ENCODE assay signal across 9 mouse cellular contexts in the genomic region with DNA sequence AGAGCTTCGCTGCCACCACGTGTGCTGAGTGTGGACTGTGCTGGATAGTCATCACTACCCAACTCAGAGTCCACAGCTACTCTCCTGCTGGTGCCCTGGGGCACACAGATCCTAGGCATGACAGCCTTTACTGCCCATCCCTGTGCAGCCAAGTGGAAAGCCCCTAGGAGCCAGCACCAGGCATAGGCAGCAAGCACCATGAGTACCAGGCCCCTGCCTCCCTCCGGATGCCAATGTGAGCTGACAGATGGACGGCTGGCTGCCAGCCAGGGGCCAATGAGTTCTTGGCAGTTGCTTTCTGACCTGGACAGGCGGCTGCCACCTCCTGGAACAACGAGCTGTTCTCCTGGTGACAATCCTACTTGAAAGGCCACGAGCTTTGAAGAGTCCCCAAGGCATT.
A peak's percentile ranks its signal among the peaks of the same experiment; 100 is the strongest.
DNase-seq lines count a peak whose midpoint lies in the region; ATAC-seq and TF ChIP-seq lines count a peak whose summit lies in the region.
"Had no signal": no experiment of that assay in that cellular context is flagged by ENCODE, and none has a peak within 500 bp of the region (broad histone marks: within the 10 kb centered on the region; RNA-seq: fewer than 3 reads in every experiment).

No protein-coding gene starts in this region.

- no peak overlapping the region for H3K4me2 ChIP-seq in lung, embryonic 14.5 days
- H3K4me2 ChIP-seq in heart, postnatal 0 days (ENCODE audit: low read depth, low read length), result no peak overlapping the region
- H3K4me2 ChIP-seq: midbrain, embryonic 12.5 days; stomach, embryonic 15.5 days had no signal

- no peak for ATAC-seq in lung, embryonic 14.5 days (ENCODE audit: insufficient read depth)
- peak; percentile 63; the same call in 1 of the 2 replicates for ATAC-seq in heart, postnatal 0 days (ENCODE audit: insufficient read depth, low read depth)
- ATAC-seq in CD4-positive, CD25-positive, alpha-beta regulatory T cell, adult 4 months, result no peak

- no peak for TF ChIP-seq EP300 in heart, postnatal 0 days (IDR thresholded peaks at IDR 0.05; ENCODE audit: low read depth)

- no peaks in the 10 kb centered on the region for H3K27me3 ChIP-seq in lung, embryonic 14.5 days (ENCODE audit: insufficient read depth, low read length)
- no peaks in the 10 kb centered on the region for H3K27me3 ChIP-seq in heart, postnatal 0 days (ENCODE audit: control insufficient read depth, insufficient read depth, low read length)
- H3K27me3 ChIP-seq: midbrain, embryonic 12.5 days; stomach, embryonic 15.5 days had no signal

- H3K4me1 ChIP-seq in lung, embryonic 14.5 days (ENCODE audit: insufficient read depth), result no peaks in the 10 kb centered on the region
- no peaks in the 10 kb centered on the region for H3K4me1 ChIP-seq in heart, postnatal 0 days (ENCODE audit: control insufficient read depth, insufficient read depth)
- H3K4me1 ChIP-seq: stomach, embryonic 15.5 days had no signal

- 55% methylated on average over 7 of the region's 7 CpGs for WGBS in lung, embryonic 14.5 days
- 47% methylated on average over 7 of the region's 7 CpGs for WGBS in heart, postnatal 0 days

- no peak overlapping the region for H3K4me3 ChIP-seq in lung, embryonic 14.5 days (ENCODE audit: low read depth, low read length)
- no peak overlapping the region for H3K4me3 ChIP-seq in heart, postnatal 0 days (ENCODE audit: low read depth, low read length)
- H3K4me3 ChIP-seq: midbrain, embryonic 12.5 days; stomach, embryonic 15.5 days had no signal

- peak; percentile 11 for DNase-seq in lung, embryonic 14.5 days
- no peak for DNase-seq in lung, postnatal 10 days
- DNase-seq in cerebellum, adult 8-10 months, result peak; percentile 99
- DNase-seq in heart, postnatal 0 days (ENCODE audit: low spot score), result peak; percentile 46
- DNase-seq in layer of hippocampus, postnatal 36 days, result peak; percentile 33 to 36
- no peak for DNase-seq in frontal cortex, postnatal 25 days (ENCODE audit: low spot score in 2 of 2)

- no peaks in the 10 kb centered on the region; the same call in 1 of the 2 replicates for H3K9me3 ChIP-seq in lung, embryonic 14.5 days (ENCODE audit: low read depth, low read length)
- H3K9me3 ChIP-seq in heart, postnatal 0 days (replicated peaks; ENCODE audit: control insufficient read depth, low read length), result no peaks in the 10 kb centered on the region
- H3K9me3 ChIP-seq: midbrain, embryonic 12.5 days; stomach, embryonic 15.5 days had no signal

- H3K27ac ChIP-seq in lung, embryonic 14.5 days (ENCODE audit: low read depth), result no peak overlapping the region
- no peak overlapping the region for H3K27ac ChIP-seq in heart, postnatal 0 days (ENCODE audit: low read depth)
- H3K27ac ChIP-seq: midbrain, embryonic 12.5 days; stomach, embryonic 15.5 days had no signal

- H3K9ac ChIP-seq in lung, embryonic 14.5 days, result no peak overlapping the region
- H3K9ac ChIP-seq in heart, postnatal 0 days (replicated peaks; ENCODE audit: low read depth, low read length), result no peak overlapping the region
- H3K9ac ChIP-seq: midbrain, embryonic 12.5 days; stomach, embryonic 15.5 days had no signal

- no peak for TF ChIP-seq CTCF in lung, embryonic 14.5 days (IDR thresholded peaks at IDR 0.05; ENCODE audit: low read depth)
- peak; percentile 32 for TF ChIP-seq CTCF in heart, postnatal 0 days (IDR thresholded peaks at IDR 0.05; ENCODE audit: low read depth)

- H3K36me3 ChIP-seq in lung, embryonic 14.5 days (ENCODE audit: insufficient read depth), result no peaks in the 10 kb centered on the region
- H3K36me3 ChIP-seq in heart, postnatal 0 days (replicated peaks; ENCODE audit: control insufficient read depth, insufficient read depth, low read length), result no peaks in the 10 kb centered on the region
- H3K36me3 ChIP-seq: midbrain, embryonic 12.5 days; stomach, embryonic 15.5 days had no signal

Comparison
In these comparisons a context has a peak if more than half of its experiments do, and no peak if none do; other contexts are left out.
1. DNase-seq: peak in lung, embryonic 14.5 days (single experiment), cerebellum, adult 8-10 months (single experiment), heart, postnatal 0 days (single experiment) and layer of hippocampus, postnatal 36 days (2 of 2); none in lung, postnatal 10 days (single experiment) and frontal cortex, postnatal 25 days (0 of 2).